In the genomic region with DNA sequence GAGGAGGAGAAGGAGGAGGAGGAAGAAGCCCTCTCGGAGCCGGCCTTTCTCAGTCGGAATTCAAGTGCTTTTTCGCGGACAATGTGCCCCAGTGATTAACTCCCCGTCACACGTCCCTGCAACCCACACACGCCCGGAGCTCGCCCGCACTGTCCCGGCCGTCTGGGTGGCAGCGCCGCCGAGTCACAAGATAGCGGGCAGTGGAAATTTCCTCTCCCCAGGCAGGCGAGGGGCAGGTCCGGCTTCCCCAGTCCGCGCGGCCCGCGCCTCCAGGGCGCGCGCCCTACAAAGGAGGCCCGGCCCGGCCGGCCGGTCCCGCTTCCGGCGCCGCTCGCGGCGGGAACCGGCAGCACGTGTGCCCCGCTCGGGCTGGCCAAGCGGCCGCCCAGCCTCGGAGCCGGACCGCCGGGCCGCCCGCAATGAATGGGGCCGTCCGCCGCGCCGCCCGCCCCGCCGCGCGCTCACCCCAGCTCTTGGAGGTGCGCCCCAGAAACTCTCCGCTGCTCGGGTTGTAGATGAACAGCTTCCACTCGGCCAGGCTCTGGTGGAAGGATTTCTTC, we compare ENCODE assay signal across 8 mouse cellular contexts. TPM values are rescaled to one million over a fixed set of nuclear protein-coding genes. Genes with fewer than 3 reads are reported as not detected.
A peak's percentile ranks its signal among the peaks of the same experiment; 100 is the strongest.
DNase-seq lines count a peak whose midpoint lies in the region; ATAC-seq and TF ChIP-seq lines count a peak whose summit lies in the region.

No protein-coding gene starts in this region.

- peak; percentile 87 for DNase-seq in gastrocnemius, adult 2 months
- DNase-seq in left cerebral cortex, adult 11 months (ENCODE audit: low spot score) = peak; percentile 40
- peak; percentile 81 for DNase-seq in lung, postnatal 36 days
- DNase-seq in retina, postnatal 1 day = peak; percentile 72
- peak; percentile 66 for DNase-seq in thymus, postnatal 4 days

- peak overlapping the region; percentile 67 for H3K4me2 ChIP-seq in hindbrain, embryonic 16.5 days (ENCODE audit: low read length)

- intact Hi-C loops in gastrocnemius, adult 2 months (cut with DNase I) = loop anchor here (5.0 kb wide), 1 partner anchor 114 kb away; a partner anchor contains a TSS

- peak overlapping the region; percentile 90 for H3K4me3 ChIP-seq in gastrocnemius, adult 2 months
- peak overlapping the region; percentile 89 for H3K4me3 ChIP-seq in hindbrain, embryonic 16.5 days (ENCODE audit: low read length)

- WGBS in hindbrain, embryonic 16.5 days = under 1% methylated on average over 41 of the region's 64 CpGs

- no peaks in the 10 kb centered on the region for H3K36me3 ChIP-seq in hindbrain, embryonic 16.5 days (ENCODE audit: control insufficient read depth, insufficient read depth, low read length)

- ATAC-seq in activated CD4-positive, CD25-positive, alpha-beta regulatory T cell, adult 4 months = peak; percentile 28
- ATAC-seq in common myeloid progenitor, adult 5-6 weeks (replicated peaks; ENCODE audit: low read depth, poor library complexity, severe bottlenecking) = peak; percentile 49
- ATAC-seq in hindbrain, embryonic 16.5 days = no peak; the same call in none of the 2 replicates

- H3K27ac ChIP-seq in gastrocnemius, adult 2 months = peak overlapping the region; percentile 95
- H3K27ac ChIP-seq in hindbrain, embryonic 16.5 days (ENCODE audit: low read depth, low read length) = peak overlapping the region; percentile 90

- H3K9ac ChIP-seq in hindbrain, embryonic 16.5 days (ENCODE audit: low read depth, low read length) = peak overlapping the region; percentile 91

- H3K4me1 ChIP-seq in hindbrain, embryonic 16.5 days (ENCODE audit: control insufficient read depth, insufficient read depth, low read depth, low read length) = peaks cover 12% of the 10 kb centered on the region

- no peaks in the 10 kb centered on the region for H3K9me3 ChIP-seq in hindbrain, embryonic 16.5 days (ENCODE audit: control insufficient read depth, low read length)

- H3K27me3 ChIP-seq in hindbrain, embryonic 16.5 days (replicated peaks; ENCODE audit: control insufficient read depth, insufficient read depth, low read length) = no peaks in the 10 kb centered on the region

- no peak for TF ChIP-seq CTCF in gastrocnemius, adult 2 months (IDR thresholded peaks at IDR 0.05)

RNA-seq across cellular contexts. Expression of a gene that starts 0.6 kb away (rescaled TPM):
- 100 to 1,000 TPM; 275 to 348 TPM for polyA plus RNA-seq in activated CD4-positive, CD25-positive, alpha-beta regulatory T cell, adult 4 months (2017; shearing (Covaris generic))
- 146 and 155 TPM in 2 replicates for total RNA-seq in common myeloid progenitor, adult 5-6 weeks (2017)
- 10 to 100 TPM; 31.2 to 31.4 TPM for total RNA-seq in gastrocnemius, adult 2 months (2021)
- polyA plus RNA-seq in hindbrain, embryonic 16.5 days (2015; fragmentation: Nextera tagmentation; extraction: Ambion mirVana) = 193 and 199 TPM in 2 replicates
